Mouse (Mus musculus): ENCODE data around the gene Gm3854. TPM values are rescaled to one million over a fixed set of nuclear protein-coding genes. Genes with fewer than 3 reads are reported as not detected.
"Not testable (repeated sequence)": the region's sequence is repeated elsewhere in the genome, so short reads cannot be mapped to it uniquely, and the experiment has no call there.

The Gm3854 gene
- polyA plus RNA-seq (2014; fragmentation: Nextera tagmentation; extraction: Ambion mirVana): 1.2 and 1.6 TPM in 2 replicates

GRCm38 (mm10) chr7:6343501-6344071, at the start of gene Gm3854:
TSS of gene Gm3854 (plus strand) at chr7:6343759.
- Histone ChIP-seq H3K27ac (ENCODE audit: low read depth) (no peak within 1 kb of the TSS), H3K4me2 (peak within 1 kb of the TSS; percentile 50), H3K9me3 (ENCODE audit: low read depth, low read length) (no peaks in the 10 kb centered on the region), H3K9ac (peak within 1 kb of the TSS; percentile 53), H3K4me3 (ENCODE audit: low read depth, low read length) (peak within 1 kb of the TSS; percentile 58), H3K36me3 (ENCODE audit: insufficient read depth) (no peaks in the 10 kb centered on the region), H3K4me1 (ENCODE audit: insufficient read depth) (no peaks in the 10 kb centered on the region), H3K27me3 (ENCODE audit: insufficient read depth, low read length) (no peaks in the 10 kb centered on the region)
- TF ChIP-seq CTCF (IDR thresholded peaks at IDR 0.05; ENCODE audit: low read depth): no peak
- ATAC-seq (ENCODE audit: insufficient read depth) (peak; percentile 94), DNase-seq (peak; percentile 87)
- WGBS: under 1% methylated on average over 26 of the region's 26 CpGs

- H3K27me3 ChIP-seq (ENCODE audit: insufficient read depth, low read length); H3K27ac ChIP-seq (ENCODE audit: low read depth); DNase-seq; H3K4me2 ChIP-seq; ATAC-seq (ENCODE audit: insufficient read depth); H3K9ac ChIP-seq; H3K36me3 ChIP-seq (ENCODE audit: insufficient read depth); H3K4me1 ChIP-seq (ENCODE audit: insufficient read depth); H3K4me3 ChIP-seq (ENCODE audit: low read depth, low read length): not testable (repeated sequence)
- peaks cover 14% of the 10 kb centered on the region for H3K9me3 ChIP-seq (ENCODE audit: low read depth, low read length)
- WGBS: 78% methylated on average over 11 of the region's 11 CpGs
Observed at GRCm38 (mm10) chr7:6300796-6301195, 42.8 kb upstream of the Gm3854 start.

GRCm38 (mm10) chr7:6330458-6331232, 12.9 kb upstream of the Gm3854 start:
- Histone ChIP-seq H3K9me3 (ENCODE audit: low read depth, low read length) (no peaks in the 10 kb centered on the region), H3K9ac (peak overlapping the region; percentile 71), H3K27ac (ENCODE audit: low read depth) (peak overlapping the region; percentile 83), H3K4me2 (peak overlapping the region; percentile 74), H3K4me3 (ENCODE audit: low read depth, low read length) (peak overlapping the region; percentile 45), H3K4me1 (ENCODE audit: insufficient read depth) (0 out of 2 replicates have a peak, but pooled peaks cover 4% of the 10 kb centered on the region), H3K27me3 (ENCODE audit: insufficient read depth, low read length) (no peaks in the 10 kb centered on the region), H3K36me3 (ENCODE audit: insufficient read depth) (peaks cover 3% of the 10 kb centered on the region; the same call in 1 of the 2 replicates)
- ATAC-seq (ENCODE audit: insufficient read depth) (peak; percentile 83), DNase-seq (peak; percentile 33)
- no peak for TF ChIP-seq CTCF (IDR thresholded peaks at IDR 0.05; ENCODE audit: low read depth)
- WGBS: 11% methylated on average over 23 of the region's 23 CpGs

- WGBS: 5% methylated on average over 31 of the region's 31 CpGs
- Histone ChIP-seq H3K4me2 (peak within 1 kb of the TSS; percentile 74), H3K9me3 (ENCODE audit: low read depth, low read length) (no peaks in the 10 kb centered on the region)
Observed at GRCm38 (mm10) chr7:6331233-6331956, 12.2 kb upstream of the Gm3854 start, which contains the start of gene Zfp583. TSS of gene Zfp583 (minus strand) at chr7:6331285.

GRCm38 (mm10) chr7:6339865-6340264, 3.7 kb upstream of the Gm3854 start:
- ATAC-seq (ENCODE audit: insufficient read depth): no peak

More at GRCm38 (mm10) chr7:6331233-6331956, 12.2 kb upstream of the Gm3854 start, which contains the start of gene Zfp583:
- Histone ChIP-seq H3K4me1 (ENCODE audit: insufficient read depth) (0 out of 2 replicates have a peak, but pooled peaks cover 4% of the 10 kb centered on the region), H3K4me3 (ENCODE audit: low read depth, low read length) (peak within 1 kb of the TSS; percentile 45), H3K9ac (peak within 1 kb of the TSS; percentile 71), H3K27ac (ENCODE audit: low read depth) (peak within 1 kb of the TSS; percentile 83), H3K36me3 (ENCODE audit: insufficient read depth) (peaks cover 3% of the 10 kb centered on the region; the same call in 1 of the 2 replicates), H3K27me3 (ENCODE audit: insufficient read depth, low read length) (no peaks in the 10 kb centered on the region)
- TF ChIP-seq CTCF (IDR thresholded peaks at IDR 0.05; ENCODE audit: low read depth): no peak
- peak; percentile 94 for DNase-seq
- ATAC-seq (ENCODE audit: insufficient read depth): peak; percentile 95

GRCm38 (mm10) chr7:6344124-6344523, 565 bp downstream of the Gm3854 start:
- DNase-seq (no peak), ATAC-seq (ENCODE audit: insufficient read depth) (peak; percentile 16; the same call in 1 of the 2 replicates)
- H3K4me3 ChIP-seq (ENCODE audit: low read depth, low read length): peak overlapping the region; percentile 58
- no peaks in the 10 kb centered on the region for H3K27me3 ChIP-seq (ENCODE audit: insufficient read depth, low read length)
- H3K9ac ChIP-seq: peak overlapping the region; percentile 53; the same call in 1 of the 2 replicates
- no peak for TF ChIP-seq CTCF (IDR thresholded peaks at IDR 0.05; ENCODE audit: low read depth)
- WGBS: 32% methylated on average over 10 of the region's 10 CpGs
- peak overlapping the region; percentile 50 for H3K4me2 ChIP-seq
- H3K36me3 ChIP-seq (ENCODE audit: insufficient read depth): no peaks in the 10 kb centered on the region
- no peak overlapping the region for H3K27ac ChIP-seq (ENCODE audit: low read depth)
- H3K4me1 ChIP-seq (ENCODE audit: insufficient read depth): no peaks in the 10 kb centered on the region
- no peaks in the 10 kb centered on the region for H3K9me3 ChIP-seq (ENCODE audit: low read depth, low read length)

More at GRCm38 (mm10) chr7:6339865-6340264, 3.7 kb upstream of the Gm3854 start:
- Histone ChIP-seq H3K4me3 (ENCODE audit: low read depth, low read length) (no peak overlapping the region), H3K9ac (no peak overlapping the region), H3K4me2 (no peak overlapping the region), H3K4me1 (ENCODE audit: insufficient read depth) (no peaks in the 10 kb centered on the region), H3K27me3 (ENCODE audit: insufficient read depth, low read length) (no peaks in the 10 kb centered on the region), H3K9me3 (ENCODE audit: low read depth, low read length) (no peaks in the 10 kb centered on the region), H3K27ac (ENCODE audit: low read depth) (no peak overlapping the region), H3K36me3 (ENCODE audit: insufficient read depth) (no peaks in the 10 kb centered on the region)
- no peak for DNase-seq
- 75% methylated on average over 5 of the region's 5 CpGs for WGBS
- no peak for TF ChIP-seq CTCF (IDR thresholded peaks at IDR 0.05; ENCODE audit: low read depth)

Measured in lung, embryonic 14.5 days (tissue).